ENCODE assay signal across 25 mouse cellular contexts in genomic region chr11:120895441-120895840, GRCm38 (mm10). TPM values are rescaled to one million over a fixed set of nuclear protein-coding genes. Genes with fewer than 3 reads are reported as not detected.
DNase-seq lines count a peak whose midpoint lies in the region; ATAC-seq lines count a peak whose summit lies in the region.
"Had no signal": no experiment of that assay in that cellular context is flagged by ENCODE, and none has a peak within 500 bp of the region (broad histone marks: within the 10 kb centered on the region; RNA-seq: fewer than 3 reads in every experiment).

No protein-coding gene starts in this region.

- peak overlapping the region; percentile 61 for H3K27ac ChIP-seq in liver, embryonic 12.5 days
- H3K27ac ChIP-seq in liver, embryonic 15.5 days (replicated peaks) = peak overlapping the region; percentile 61
- no peak overlapping the region for H3K27ac ChIP-seq in forebrain, embryonic 14.5 days (ENCODE audit: low read depth, low read length)
- no peak overlapping the region for H3K27ac ChIP-seq in hindbrain, embryonic 16.5 days (ENCODE audit: low read depth, low read length)
- H3K27ac ChIP-seq: forebrain, embryonic 15.5 days; heart, adult 2 months; heart, embryonic 10.5 days; heart, embryonic 13.5 days; hindbrain, embryonic 14.5 days had no signal

- H3K9me3 ChIP-seq in liver, embryonic 12.5 days (replicated peaks) = no peaks in the 10 kb centered on the region
- H3K9me3 ChIP-seq in liver, embryonic 15.5 days (replicated peaks) = no peaks in the 10 kb centered on the region
- no peaks in the 10 kb centered on the region for H3K9me3 ChIP-seq in forebrain, embryonic 14.5 days (replicated peaks; ENCODE audit: control insufficient read depth, low read length)
- no peaks in the 10 kb centered on the region for H3K9me3 ChIP-seq in hindbrain, embryonic 16.5 days (ENCODE audit: control insufficient read depth, low read length)
- H3K9me3 ChIP-seq: forebrain, embryonic 15.5 days; G1E; heart, embryonic 10.5 days; heart, embryonic 13.5 days had no signal

- no peak overlapping the region for H3K9ac ChIP-seq in liver, embryonic 12.5 days
- H3K9ac ChIP-seq in liver, embryonic 15.5 days = no peak overlapping the region; the same call in 1 of the 2 replicates
- H3K9ac ChIP-seq in forebrain, embryonic 14.5 days (ENCODE audit: low read length) = no peak overlapping the region
- no peak overlapping the region for H3K9ac ChIP-seq in hindbrain, embryonic 16.5 days (ENCODE audit: low read depth, low read length)
- H3K9ac ChIP-seq: forebrain, embryonic 15.5 days; heart, embryonic 13.5 days; hindbrain, embryonic 14.5 days had no signal

- no peaks in the 10 kb centered on the region for H3K27me3 ChIP-seq in liver, embryonic 12.5 days (replicated peaks)
- no peaks in the 10 kb centered on the region for H3K27me3 ChIP-seq in liver, embryonic 15.5 days
- H3K27me3 ChIP-seq in forebrain, embryonic 14.5 days (replicated peaks; ENCODE audit: control insufficient read depth, insufficient read depth, low read length) = no peaks in the 10 kb centered on the region
- H3K27me3 ChIP-seq in hindbrain, embryonic 16.5 days (replicated peaks; ENCODE audit: control insufficient read depth, insufficient read depth, low read length) = no peaks in the 10 kb centered on the region
- H3K27me3 ChIP-seq: CH12.LX; forebrain, embryonic 15.5 days; heart, embryonic 13.5 days; Patski had no signal

- no peak overlapping the region for H3K4me3 ChIP-seq in liver, embryonic 12.5 days
- no peak overlapping the region for H3K4me3 ChIP-seq in liver, embryonic 15.5 days (replicated peaks)
- no peak overlapping the region for H3K4me3 ChIP-seq in forebrain, embryonic 14.5 days (ENCODE audit: low read depth, low read length)
- H3K4me3 ChIP-seq in hindbrain, embryonic 16.5 days (ENCODE audit: low read length) = no peak overlapping the region
- H3K4me3 ChIP-seq: forebrain, embryonic 15.5 days; heart, adult 2 months; heart, embryonic 10.5 days; heart, embryonic 13.5 days had no signal

- WGBS in liver, embryonic 12.5 days (ENCODE audit: insufficient replicate concordance) = 40% methylated on average over 6 of the region's 6 CpGs
- WGBS in liver, embryonic 15.5 days (ENCODE audit: insufficient replicate concordance) = 30% methylated on average over 6 of the region's 6 CpGs
- whole genome bisulfite sequencing in forebrain, embryonic 14.5 days = 93% methylated on average over 6 of the region's 6 CpGs
- WGBS in hindbrain, embryonic 16.5 days = 87% methylated on average over 6 of the region's 6 CpGs

- H3K4me2 ChIP-seq in liver, embryonic 12.5 days = peak overlapping the region; percentile 32
- peak overlapping the region; percentile 21; the same call in 1 of the 2 replicates for H3K4me2 ChIP-seq in liver, embryonic 15.5 days
- H3K4me2 ChIP-seq in forebrain, embryonic 14.5 days (ENCODE audit: low read length) = no peak overlapping the region
- no peak overlapping the region for H3K4me2 ChIP-seq in hindbrain, embryonic 16.5 days (ENCODE audit: low read length)
- H3K4me2 ChIP-seq: forebrain, embryonic 15.5 days; heart, embryonic 13.5 days; hindbrain, embryonic 14.5 days had no signal

- peak; percentile 58 for ATAC-seq in erythroid progenitor cell, adult 5-6 weeks (replicated peaks; ENCODE audit: low FRiP score, poor library complexity, severe bottlenecking)
- peak; percentile 82 for ATAC-seq in liver, embryonic 12.5 days
- peak; percentile 76 for ATAC-seq in liver, embryonic 15.5 days (ENCODE audit: insufficient read depth)
- peak; percentile 78 for ATAC-seq in megakaryocyte-erythroid progenitor cell, adult 5-6 weeks (replicated peaks; ENCODE audit: low FRiP score, low TSS enrichment, poor library complexity, severe bottlenecking)
- no peak for ATAC-seq in forebrain, embryonic 14.5 days
- no peak for ATAC-seq in hindbrain, embryonic 16.5 days
- ATAC-seq: forebrain, embryonic 15.5 days; Patski had no signal

- H3K4me1 ChIP-seq in liver, embryonic 12.5 days = peaks cover 50% of the 10 kb centered on the region
- H3K4me1 ChIP-seq in liver, embryonic 15.5 days (replicated peaks) = peaks cover 51% of the 10 kb centered on the region
- H3K4me1 ChIP-seq in forebrain, embryonic 14.5 days (ENCODE audit: control insufficient read depth, insufficient read depth, low read length) = no peaks in the 10 kb centered on the region
- H3K4me1 ChIP-seq in hindbrain, embryonic 16.5 days (ENCODE audit: control insufficient read depth, insufficient read depth, low read depth, low read length) = no peaks in the 10 kb centered on the region
- H3K4me1 ChIP-seq: forebrain, embryonic 15.5 days; heart, embryonic 10.5 days; heart, embryonic 13.5 days had no signal

- H3K36me3 ChIP-seq in liver, embryonic 12.5 days = peaks cover 45% of the 10 kb centered on the region
- peaks cover 32% of the 10 kb centered on the region for H3K36me3 ChIP-seq in liver, embryonic 15.5 days (replicated peaks)
- peaks cover 47% of the 10 kb centered on the region for H3K36me3 ChIP-seq in forebrain, embryonic 14.5 days (ENCODE audit: control insufficient read depth, insufficient read depth, low read length)
- H3K36me3 ChIP-seq in hindbrain, embryonic 16.5 days (ENCODE audit: control insufficient read depth, insufficient read depth, low read length) = peaks cover 13% of the 10 kb centered on the region

- DNase-seq in forebrain, embryonic 14.5 days (ENCODE audit: low spot score) = no peak
- DNase-seq in ovary, postnatal 10 days (ENCODE audit: low spot score) = no peak
- DNase-seq: adrenal gland, postnatal 10 days; adrenal gland, postnatal 36 days; B cell, adult 2 months; cerebellum, adult 2 months; cerebellum, adult 9-11 months; cerebellum, postnatal 36 days; embryo, embryonic 11 days; gastrocnemius, postnatal 36 days; heart, adult 2 months; heart, postnatal 14 days; heart, postnatal 4 days had no signal

RNA-seq across cellular contexts. Expression of gene Ccdc57, which starts 37.2 kb away (rescaled TPM):
- total RNA-seq in erythroid progenitor cell, adult 5-6 weeks (2015; ENCODE audit: low replicate concordance) = 6.7 and 11.2 TPM in 2 replicates
- 12.1 and 13.5 TPM in 2 replicates for total RNA-seq in erythroid progenitor cell, adult 5-6 weeks (2017; ENCODE audit: low replicate concordance)
- 2.9 and 3.2 TPM in 2 replicates for polyA plus RNA-seq in liver, embryonic 12.5 days (2016; fragmentation: Nextera tagmentation; extraction: Ambion mirVana)
- polyA plus RNA-seq in liver, embryonic 15.5 days (2015; fragmentation: Nextera tagmentation; extraction: Ambion mirVana) = 1.8 TPM in 2 replicates
- 9.0 and 14.0 TPM in 2 replicates for total RNA-seq in megakaryocyte-erythroid progenitor cell, adult 5-6 weeks (2014; fragmentation: Nextera tagmentation)
- 6.4 and 6.8 TPM in 2 replicates for total RNA-seq in megakaryocyte-erythroid progenitor cell, adult 5-6 weeks (2017)
- 5.0 and 6.5 TPM in 2 replicates for polyA plus RNA-seq in forebrain, embryonic 14.5 days (2014; fragmentation: Nextera tagmentation; extraction: Ambion mirVana)
- polyA plus RNA-seq in hindbrain, embryonic 16.5 days (2015; fragmentation: Nextera tagmentation; extraction: Ambion mirVana) = 6.3 and 6.7 TPM in 2 replicates

RNA-seq across cellular contexts. Expression of gene Slc16a3, which starts 52.8 kb away (rescaled TPM):
- total RNA-seq in erythroid progenitor cell, adult 5-6 weeks (2015; ENCODE audit: low replicate concordance) = 4.7 and 5.4 TPM in 2 replicates
- total RNA-seq in erythroid progenitor cell, adult 5-6 weeks (2017; ENCODE audit: low replicate concordance) = 0.98 and 3.3 TPM in 2 replicates
- polyA plus RNA-seq in liver, embryonic 12.5 days (2016; fragmentation: Nextera tagmentation; extraction: Ambion mirVana) = 166 and 170 TPM in 2 replicates
- 73.5 and 82.2 TPM in 2 replicates for polyA plus RNA-seq in liver, embryonic 15.5 days (2015; fragmentation: Nextera tagmentation; extraction: Ambion mirVana)
- total RNA-seq in megakaryocyte-erythroid progenitor cell, adult 5-6 weeks (2014; fragmentation: Nextera tagmentation) = 0.15 and 1.9 TPM in 2 replicates
- 2.1 and 3.2 TPM in 2 replicates for total RNA-seq in megakaryocyte-erythroid progenitor cell, adult 5-6 weeks (2017)
- polyA plus RNA-seq in forebrain, embryonic 14.5 days (2014; fragmentation: Nextera tagmentation; extraction: Ambion mirVana) = 3.8 and 5.6 TPM in 2 replicates
- polyA plus RNA-seq in hindbrain, embryonic 16.5 days (2015; fragmentation: Nextera tagmentation; extraction: Ambion mirVana) = 11.5 and 15.2 TPM in 2 replicates

Comparison
In these comparisons a context has a peak if more than half of its experiments do, and no peak if none do; other contexts are left out.
1. ATAC-seq: peak in erythroid progenitor cell, adult 5-6 weeks (single experiment), liver, embryonic 12.5 days (single experiment), liver, embryonic 15.5 days (single experiment) and megakaryocyte-erythroid progenitor cell, adult 5-6 weeks (single experiment); none in forebrain, embryonic 14.5 days (single experiment) and hindbrain, embryonic 16.5 days (single experiment).
2. H3K27ac ChIP-seq: peak in liver, embryonic 12.5 days (single experiment) and liver, embryonic 15.5 days (single experiment); none in forebrain, embryonic 14.5 days (single experiment) and hindbrain, embryonic 16.5 days (single experiment).
3. H3K4me2 ChIP-seq: peak in liver, embryonic 12.5 days (single experiment) and liver, embryonic 15.5 days (single experiment); none in forebrain, embryonic 14.5 days (single experiment) and hindbrain, embryonic 16.5 days (single experiment).